Mouse (Mus musculus): Measurements from ENCODE around the gene Bmp6. TPM values are rescaled to one million over a fixed set of nuclear protein-coding genes. Genes with fewer than 3 reads are reported as not detected.

Gene Bmp6
- polyA plus RNA-seq, 1 experiment: not detected

- Histone ChIP-seq H3K27me3 (replicated peaks) (peaks cover 6% of the 10 kb centered on the region), H3K36me3 (replicated peaks; ENCODE audit: low read length) (no peaks in the 10 kb centered on the region), H3K4me3 (replicated peaks) (peak overlapping the region; percentile 21), H3K4me1 (no peaks in the 10 kb centered on the region), H3K9me3 (peaks cover 11% of the 10 kb centered on the region)
- TF ChIP-seq FLI1 (IDR thresholded peaks at IDR 0.05; ENCODE audit: low read length) (no peak), GATA1 (IDR thresholded peaks at IDR 0.05; ENCODE audit: borderline replicate concordance, low read length) (no peak)
These were observed 105.4 kb downstream of the Bmp6 start for GRCm38 (mm10) chr13:38450051-38450971.

GRCm38 (mm10) chr13:38451446-38451845 lies 106.5 kb downstream of the Bmp6 start:
- Histone ChIP-seq H3K27me3 (replicated peaks) (peaks cover 6% of the 10 kb centered on the region), H3K4me1 (no peaks in the 10 kb centered on the region), H3K9me3 (peaks cover 11% of the 10 kb centered on the region), H3K36me3 (replicated peaks; ENCODE audit: low read length) (no peaks in the 10 kb centered on the region), H3K4me3 (replicated peaks) (no peak overlapping the region)
- TF ChIP-seq FLI1 (IDR thresholded peaks at IDR 0.05; ENCODE audit: low read length) (no peak), GATA1 (IDR thresholded peaks at IDR 0.05; ENCODE audit: borderline replicate concordance, low read length) (no peak)

GRCm38 (mm10) chr13:38463410-38463809 lies 118.5 kb downstream of the Bmp6 start:
- TF ChIP-seq GATA1 (IDR thresholded peaks at IDR 0.05; ENCODE audit: borderline replicate concordance, low read length): no peak
- no peak for TF ChIP-seq FLI1 (IDR thresholded peaks at IDR 0.05; ENCODE audit: low read length)
- 0 out of 2 replicates have a peak, but pooled peaks cover 8% of the 10 kb centered on the region for H3K9me3 ChIP-seq
- H3K4me3 ChIP-seq (replicated peaks): no peak overlapping the region
- no peaks in the 10 kb centered on the region for H3K4me1 ChIP-seq
- no peaks in the 10 kb centered on the region for H3K27me3 ChIP-seq (replicated peaks)
- no peaks in the 10 kb centered on the region for H3K36me3 ChIP-seq (replicated peaks; ENCODE audit: low read length)

- H3K4me1 ChIP-seq: no peaks in the 10 kb centered on the region
- H3K27me3 ChIP-seq (replicated peaks): no peaks in the 10 kb centered on the region
- no peaks in the 10 kb centered on the region for H3K36me3 ChIP-seq (replicated peaks; ENCODE audit: low read length)
- no peak overlapping the region for H3K4me3 ChIP-seq (replicated peaks)
- H3K9me3 ChIP-seq: 0 out of 2 replicates have a peak, but pooled peaks cover 5% of the 10 kb centered on the region
- TF ChIP-seq GATA1 (IDR thresholded peaks at IDR 0.05; ENCODE audit: borderline replicate concordance, low read length): no peak
These were observed 126.0 kb downstream of the Bmp6 start for GRCm38 (mm10) chr13:38470882-38471281.

- TF ChIP-seq FLI1 (IDR thresholded peaks at IDR 0.05; ENCODE audit: low read length) (no peak), GATA1 (IDR thresholded peaks at IDR 0.05; ENCODE audit: borderline replicate concordance, low read length) (no peak)
- Histone ChIP-seq H3K27me3 (replicated peaks) (no peaks in the 10 kb centered on the region), H3K4me3 (replicated peaks) (no peak overlapping the region), H3K36me3 (replicated peaks; ENCODE audit: low read length) (no peaks in the 10 kb centered on the region), H3K4me1 (no peaks in the 10 kb centered on the region), H3K9me3 (0 out of 2 replicates have a peak, but pooled peaks cover 5% of the 10 kb centered on the region)
These were observed 127.7 kb downstream of the Bmp6 start for GRCm38 (mm10) chr13:38472636-38473035.

- no peak for TF ChIP-seq FLI1 (IDR thresholded peaks at IDR 0.05; ENCODE audit: low read length)
- TF ChIP-seq GATA1 (IDR thresholded peaks at IDR 0.05; ENCODE audit: borderline replicate concordance, low read length): no peak
- H3K4me3 ChIP-seq (replicated peaks): no peak overlapping the region
- no peaks in the 10 kb centered on the region for H3K4me1 ChIP-seq
- no peaks in the 10 kb centered on the region for H3K36me3 ChIP-seq (replicated peaks; ENCODE audit: low read length)
- no peaks in the 10 kb centered on the region for H3K27me3 ChIP-seq (replicated peaks)
- H3K9me3 ChIP-seq: 0 out of 2 replicates have a peak, but pooled peaks cover 5% of the 10 kb centered on the region
These were observed 128.6 kb downstream of the Bmp6 start for GRCm38 (mm10) chr13:38473497-38473896.

- Histone ChIP-seq H3K27me3 (replicated peaks) (peaks cover 3% of the 10 kb centered on the region), H3K9me3 (0 out of 2 replicates have a peak, but pooled peaks cover 5% of the 10 kb centered on the region), H3K4me1 (no peaks in the 10 kb centered on the region), H3K4me3 (replicated peaks) (no peak overlapping the region), H3K36me3 (replicated peaks; ENCODE audit: low read length) (no peaks in the 10 kb centered on the region)
- TF ChIP-seq GATA1 (IDR thresholded peaks at IDR 0.05; ENCODE audit: borderline replicate concordance, low read length): no peak
These were observed 132.0 kb downstream of the Bmp6 start for GRCm38 (mm10) chr13:38476936-38477335.

- H3K27me3 ChIP-seq (replicated peaks): peaks cover 6% of the 10 kb centered on the region
- no peaks in the 10 kb centered on the region for H3K36me3 ChIP-seq (replicated peaks; ENCODE audit: low read length)
- H3K9me3 ChIP-seq: no peaks in the 10 kb centered on the region
- TF ChIP-seq GATA1 (IDR thresholded peaks at IDR 0.05; ENCODE audit: borderline replicate concordance, low read length) (no peak), FLI1 (IDR thresholded peaks at IDR 0.05; ENCODE audit: low read length) (no peak)
- no peaks in the 10 kb centered on the region for H3K4me1 ChIP-seq
- no peak overlapping the region for H3K4me3 ChIP-seq (replicated peaks)
These were observed 136.1 kb downstream of the Bmp6 start for GRCm38 (mm10) chr13:38481021-38481420.

GRCm38 (mm10) chr13:38484701-38485100 lies 139.8 kb downstream of the Bmp6 start:
- Histone ChIP-seq H3K9me3 (peaks cover 7% of the 10 kb centered on the region), H3K36me3 (replicated peaks; ENCODE audit: low read length) (no peaks in the 10 kb centered on the region)

GRCm38 (mm10) chr13:38486767-38487166 lies 141.9 kb downstream of the Bmp6 start:
- TF ChIP-seq FLI1 (IDR thresholded peaks at IDR 0.05; ENCODE audit: low read length) (no peak), GATA1 (IDR thresholded peaks at IDR 0.05; ENCODE audit: borderline replicate concordance, low read length) (no peak)
- peaks cover 11% of the 10 kb centered on the region for H3K9me3 ChIP-seq
- H3K4me1 ChIP-seq: no peaks in the 10 kb centered on the region
- H3K36me3 ChIP-seq (replicated peaks; ENCODE audit: low read length): no peaks in the 10 kb centered on the region
- H3K4me3 ChIP-seq (replicated peaks): no peak overlapping the region
- H3K27me3 ChIP-seq (replicated peaks): peaks cover 5% of the 10 kb centered on the region

More at GRCm38 (mm10) chr13:38484701-38485100, 139.8 kb downstream of the Bmp6 start:
- peaks cover 9% of the 10 kb centered on the region for H3K27me3 ChIP-seq (replicated peaks)
- TF ChIP-seq FLI1 (IDR thresholded peaks at IDR 0.05; ENCODE audit: low read length) (no peak), GATA1 (IDR thresholded peaks at IDR 0.05; ENCODE audit: borderline replicate concordance, low read length) (no peak)
- H3K4me3 ChIP-seq (replicated peaks): no peak overlapping the region
- H3K4me1 ChIP-seq: no peaks in the 10 kb centered on the region
